Mouse (Mus musculus) adrenal gland, postnatal 36 days (tissue): ENCODE measurements around the gene Drd5. TPM values are rescaled to one million over a fixed set of nuclear protein-coding genes. Genes with fewer than 3 reads are reported as not detected.

Experiments
- DNase-seq, 2 experiments: peaks; one replicate each; pipeline ENCODE4 v3.0.0; 2021; ENCODE audit warnings: mixed read lengths in 1 of 2
- total RNA-seq, 2 experiments: library from RNA; stranded (reverse); gene quantifications; 2 replicates each; pipeline ENCODE4 v1.2.3; 2021

Gene Drd5
- total RNA-seq, 2 experiments from 2014 or later, result not detected

GRCm38 (mm10) chr5:38350351-38350929 lies 31.3 kb downstream of the Drd5 start:
- DNase-seq, result no peak

DNA sequence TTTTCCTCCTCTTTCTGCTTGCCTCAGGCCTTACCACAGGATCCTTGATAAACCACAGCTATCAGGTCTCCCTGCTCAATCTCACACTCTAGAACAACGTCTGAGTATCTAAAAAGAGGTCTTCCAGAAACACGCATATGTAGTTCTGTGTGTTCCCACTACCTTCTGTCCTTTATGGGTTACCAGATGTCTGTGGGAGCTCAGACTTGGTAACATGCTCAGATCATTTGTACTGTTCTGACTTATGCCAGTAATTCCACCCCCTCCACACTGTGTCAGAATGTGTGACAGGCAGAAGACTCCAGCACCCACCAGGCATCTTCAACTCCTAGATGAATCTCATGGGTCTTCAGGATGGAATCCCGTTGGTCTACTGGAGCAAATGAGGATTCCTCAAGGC lies 37.8 kb downstream of the Drd5 start:
- DNase-seq, result no peak

DNA sequence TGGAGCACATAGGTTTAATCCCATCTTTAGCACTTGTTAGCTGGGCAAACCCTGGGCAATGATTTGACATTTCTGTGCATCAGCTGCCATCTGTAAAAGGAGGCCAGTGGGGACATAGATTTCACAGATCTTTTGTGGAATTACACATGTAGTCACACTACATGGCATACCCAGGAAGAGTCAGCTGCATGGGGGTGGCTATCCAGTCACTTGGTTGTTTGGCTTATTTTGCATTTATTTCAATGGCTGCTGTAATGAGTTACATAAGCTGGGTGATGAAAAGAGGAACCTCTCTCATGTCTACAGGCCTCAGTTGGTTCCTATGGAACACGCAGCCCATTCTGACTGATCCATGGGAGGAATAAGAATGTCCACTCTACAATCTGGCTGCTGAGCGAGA lies 40.5 kb downstream of the Drd5 start:
- DNase-seq, result no peak

DNA sequence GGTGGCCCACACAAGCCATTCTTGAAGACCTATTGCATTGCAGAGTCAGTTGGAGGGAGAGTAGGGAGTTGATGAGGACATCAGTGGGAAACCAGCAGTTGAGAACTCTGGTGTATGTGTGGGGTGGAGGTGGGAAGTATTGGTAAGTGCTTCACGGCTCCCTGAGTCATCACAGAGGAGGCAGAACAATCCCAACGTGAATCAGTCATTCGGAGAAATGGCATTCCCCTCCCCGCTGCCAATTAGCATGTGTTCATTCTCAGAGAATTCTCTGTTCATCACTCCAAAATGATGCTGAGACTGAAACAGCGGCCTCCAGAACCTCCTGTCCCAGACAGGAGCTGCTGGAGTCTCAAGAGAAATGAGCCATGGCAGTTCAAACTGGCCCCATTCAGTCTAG lies 45.2 kb downstream of the Drd5 start:
- DNase-seq, result no peak

- no peak for DNase-seq
These were observed 46.4 kb downstream of the Drd5 start for GRCm38 (mm10) chr5:38365521-38365920.

DNA sequence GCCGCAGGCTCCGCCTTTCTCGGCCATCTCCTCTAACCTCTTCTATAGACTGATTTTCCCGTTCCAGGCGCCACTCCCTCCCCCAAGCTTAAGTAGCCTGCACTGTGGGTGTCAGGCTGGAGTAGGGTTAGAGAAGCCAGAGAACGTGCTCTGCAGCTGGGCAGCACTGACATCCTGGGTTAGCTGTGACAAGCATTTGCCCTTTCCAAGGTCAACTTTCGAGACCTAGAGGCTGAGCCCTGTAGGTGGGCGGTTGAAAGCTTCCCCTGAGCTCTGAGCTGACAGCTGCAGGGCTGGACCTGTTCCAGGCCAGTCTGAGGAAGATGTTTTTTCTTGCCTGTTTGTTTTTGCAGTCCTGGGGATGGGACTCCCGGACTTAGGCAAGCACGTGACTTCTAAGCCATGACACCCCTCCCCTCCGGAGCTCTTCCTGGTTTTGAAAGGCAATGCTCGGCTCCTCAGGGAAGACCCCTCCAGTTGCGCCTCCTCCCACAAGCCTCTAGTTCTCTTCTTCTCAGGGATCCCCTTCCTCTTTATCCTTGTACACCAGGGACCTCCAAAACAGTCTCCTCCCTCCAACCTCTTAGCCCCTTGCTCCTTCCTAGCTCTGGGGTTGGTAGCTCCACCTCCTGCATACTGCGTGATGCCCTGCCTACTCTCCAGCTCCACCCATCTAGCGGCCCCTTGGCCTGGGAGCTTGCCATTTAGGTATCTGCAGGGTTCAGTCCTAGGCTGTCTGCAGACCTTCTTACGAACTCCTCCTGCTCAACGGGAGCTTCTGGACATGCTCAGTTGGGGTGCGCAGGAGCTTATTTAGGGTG lies 47.7 kb downstream of the Drd5 start:
- DNase-seq, result peak; percentile 31 to 35

- no peak for DNase-seq
These were observed 52.1 kb downstream of the Drd5 start for GRCm38 (mm10) chr5:38371308-38371707.

Other genes starting within 250 kb of the Drd5 start
- 10 to 100 TPM; 43.2 to 53.4 TPM for gene Nsg1, start 159.5 kb upstream of the Drd5 start, total RNA-seq
- gene Zbtb49, start 98.9 kb upstream of the Drd5 start, total RNA-seq, result 10 to 100 TPM in 1 of 2 experiments, 1 to 10 TPM in 1; 9.6 to 11.3 TPM
- 10 to 100 TPM; 20.1 to 23.6 TPM for gene Lyar, start 98.9 kb upstream of the Drd5 start, total RNA-seq
- 10 to 100 TPM; 40.8 to 43.0 TPM for gene Tmem128, start 59.2 kb upstream of the Drd5 start, total RNA-seq
- 10 to 100 TPM; 30.6 to 39.5 TPM for gene Otop1, start 43.4 kb upstream of the Drd5 start, total RNA-seq
- gene Slc2a9, start 183.8 kb downstream of the Drd5 start, total RNA-seq, result 1 to 10 TPM; 2.0 to 2.4 TPM
- 100 to 1,000 TPM; 130 to 138 TPM for gene Wdr1, start 243.9 kb downstream of the Drd5 start, total RNA-seq